Mouse (Mus musculus) hindbrain, embryonic 12.5 days (tissue): ENCODE measurements at regions not wholly inside any gene's neighbourhood (a gene's known extent, or its start where the extent isn't known, plus 50 kb on each side); places are given as distances from the start of the nearest gene placed in this dataset.
A peak's percentile ranks its signal among the peaks of the same experiment; 100 is the strongest.

Experiments
- ATAC-seq: fragments of 200-750 bp; cut with Nextera tagmentation; 2 replicates; pipeline ENCODE4 v1.8.0; 2017; ENCODE audit warnings: moderate TSS enrichment; ENCODE audit not compliant: low FRiP score
- H3K27ac ChIP-seq: fragments of 300-500 bp; sonication (generic); 2 replicates; pipeline ENCODE4 v1.5.1; 2016; ENCODE audit warnings: mild to moderate bottlenecking
- H3K27me3 ChIP-seq: fragments of 300-500 bp; sonication (generic); 2 replicates; pipeline ENCODE4 v1.6.1; 2016; ENCODE audit warnings: mild to moderate bottlenecking
- H3K36me3 ChIP-seq: fragments of 300-500 bp; sonication (generic); 2 replicates; pipeline ENCODE4 v1.6.1; 2016; ENCODE audit warnings: mild to moderate bottlenecking
- H3K4me1 ChIP-seq: fragments of 300-500 bp; sonication (generic); 2 replicates; pipeline ENCODE4 v1.6.1; 2016
- H3K4me2 ChIP-seq: fragments of 300-500 bp; sonication (generic); replicated peaks from 2 replicates; pipeline ENCODE4 v1.6.1; 2016; ENCODE audit warnings: mild to moderate bottlenecking
- H3K4me3 ChIP-seq: fragments of 300-500 bp; sonication (generic); 2 replicates; pipeline ENCODE4 v1.5.1; 2016; ENCODE audit warnings: mild to moderate bottlenecking
- H3K9ac ChIP-seq: fragments of 300-500 bp; sonication (generic); 2 replicates; pipeline ENCODE4 v1.6.1; 2016; ENCODE audit warnings: mild to moderate bottlenecking, moderate library complexity
- H3K9me3 ChIP-seq: fragments of 300-500 bp; sonication (generic); replicated peaks from 2 replicates; pipeline ENCODE4 v1.6.1; 2016; ENCODE audit warnings: mild to moderate bottlenecking
- WGBS: fragments of 180-500 bp; shearing (Covaris S2); methylation state at CpG from one replicate; pipeline ENCODE4 v1.1.7; 2016; 5-methylcytosine and 5-hydroxymethylcytosine counted together

DNA sequence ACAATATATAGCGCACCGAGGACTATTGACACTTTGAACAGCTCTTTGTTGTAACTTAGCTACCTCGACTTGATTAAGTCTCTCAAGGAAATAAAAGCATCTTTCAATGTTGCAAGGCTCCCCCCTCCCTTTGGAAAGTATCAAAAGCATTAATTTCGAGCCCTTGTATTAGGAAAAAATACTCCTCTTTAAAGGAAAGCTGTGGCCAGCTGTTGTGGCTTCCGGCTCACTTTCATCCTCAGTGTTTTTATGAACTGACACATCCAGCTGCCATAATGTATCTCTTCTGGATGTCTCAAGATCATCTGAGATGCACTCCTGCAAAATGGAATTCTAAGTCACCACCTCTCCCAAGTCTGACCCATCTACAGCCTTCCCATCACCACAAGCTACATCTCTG lies 199.6 kb upstream of the Nabp1 start:
- no peak for ATAC-seq
- 58% methylated on average over 5 of the region's 5 CpGs for WGBS
- Histone ChIP-seq H3K27me3 (no peaks in the 10 kb centered on the region), H3K36me3 (no peaks in the 10 kb centered on the region), H3K4me2 (no peak overlapping the region), H3K9me3 (no peaks in the 10 kb centered on the region), H3K4me3 (no peak overlapping the region), H3K27ac (no peak overlapping the region), H3K4me1 (no peaks in the 10 kb centered on the region), H3K9ac (no peak overlapping the region)

DNA sequence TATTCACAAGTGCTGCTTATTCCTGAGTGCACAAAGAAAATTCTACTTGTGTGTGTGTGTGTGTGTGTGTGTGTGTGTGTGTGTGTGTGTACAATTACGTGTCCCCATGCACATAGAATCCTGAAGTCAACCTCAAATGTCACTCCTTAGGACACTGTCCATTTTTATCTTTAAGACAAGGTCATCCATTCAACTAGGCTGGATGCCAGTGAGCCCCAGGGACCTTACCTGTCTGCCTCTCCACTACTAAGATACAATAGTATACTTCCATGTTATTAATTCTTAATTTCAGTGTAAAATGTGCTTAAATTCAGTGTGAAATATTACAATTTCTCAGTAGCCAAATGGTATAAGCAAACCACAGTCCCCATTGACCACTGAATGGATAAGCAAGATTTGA lies 193.5 kb upstream of the Nabp1 start:
- no peak for ATAC-seq
- Histone ChIP-seq H3K27me3 (no peaks in the 10 kb centered on the region), H3K27ac (no peak overlapping the region), H3K9me3 (no peaks in the 10 kb centered on the region), H3K4me3 (no peak overlapping the region), H3K4me2 (no peak overlapping the region), H3K4me1 (no peaks in the 10 kb centered on the region), H3K9ac (no peak overlapping the region), H3K36me3 (no peaks in the 10 kb centered on the region)
- 50% methylated on average over 1 of the region's 1 CpGs for WGBS

DNA sequence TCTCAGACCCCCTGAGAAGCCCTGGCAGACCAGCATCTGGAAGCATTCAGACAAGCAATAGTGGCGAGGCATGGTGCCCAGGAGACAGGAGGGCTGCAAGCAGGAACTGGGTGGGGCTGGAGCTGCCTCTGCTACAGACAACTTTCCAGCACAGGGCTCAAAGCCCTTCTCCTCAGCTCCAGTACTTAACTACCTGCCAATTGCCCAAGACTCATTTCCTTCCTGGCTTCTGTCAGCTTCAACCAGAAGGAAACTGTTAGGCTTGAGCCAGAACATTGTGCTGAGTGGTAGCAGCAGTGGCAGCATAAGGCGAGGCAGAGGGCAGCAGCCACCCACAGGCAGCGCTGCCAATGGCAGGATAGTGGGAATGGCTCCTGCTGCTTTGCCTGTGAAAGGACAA lies 193.1 kb upstream of the Nabp1 start:
- no peak for ATAC-seq
- no peak overlapping the region for H3K27ac ChIP-seq
- H3K4me3 ChIP-seq: no peak overlapping the region
- WGBS: 42% methylated on average over 3 of the region's 3 CpGs
- H3K9ac ChIP-seq: no peak overlapping the region
- H3K36me3 ChIP-seq: no peaks in the 10 kb centered on the region
- H3K9me3 ChIP-seq: no peaks in the 10 kb centered on the region
- no peaks in the 10 kb centered on the region for H3K4me1 ChIP-seq
- no peak overlapping the region for H3K4me2 ChIP-seq
- no peaks in the 10 kb centered on the region for H3K27me3 ChIP-seq

DNA sequence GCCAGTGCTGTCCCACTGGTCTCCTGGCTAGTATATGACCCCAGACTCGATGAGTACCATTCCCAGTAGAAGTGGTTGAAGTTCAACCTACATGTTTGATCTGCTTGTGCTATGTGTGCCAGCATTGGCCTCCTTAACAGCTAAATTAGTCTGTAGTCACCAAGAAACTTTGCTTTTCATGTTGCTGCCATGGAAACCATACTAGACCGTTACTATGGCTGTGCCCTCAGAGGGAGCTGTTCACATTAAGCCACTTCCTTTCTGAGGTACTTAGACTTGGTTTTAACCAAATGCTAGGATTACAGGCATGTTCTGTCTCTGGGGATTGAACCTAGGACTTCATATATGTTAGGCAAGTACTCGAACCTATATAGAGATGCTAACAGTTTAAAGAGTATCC lies 191.8 kb upstream of the Nabp1 start:
- no peak overlapping the region for H3K4me2 ChIP-seq
- no peak for ATAC-seq
- H3K27me3 ChIP-seq: no peaks in the 10 kb centered on the region
- H3K27ac ChIP-seq: no peak overlapping the region
- H3K9ac ChIP-seq: no peak overlapping the region
- H3K36me3 ChIP-seq: no peaks in the 10 kb centered on the region
- no peaks in the 10 kb centered on the region for H3K9me3 ChIP-seq
- H3K4me1 ChIP-seq: no peaks in the 10 kb centered on the region
- WGBS: 60% methylated on average over 3 of the region's 3 CpGs
- H3K4me3 ChIP-seq: no peak overlapping the region

DNA sequence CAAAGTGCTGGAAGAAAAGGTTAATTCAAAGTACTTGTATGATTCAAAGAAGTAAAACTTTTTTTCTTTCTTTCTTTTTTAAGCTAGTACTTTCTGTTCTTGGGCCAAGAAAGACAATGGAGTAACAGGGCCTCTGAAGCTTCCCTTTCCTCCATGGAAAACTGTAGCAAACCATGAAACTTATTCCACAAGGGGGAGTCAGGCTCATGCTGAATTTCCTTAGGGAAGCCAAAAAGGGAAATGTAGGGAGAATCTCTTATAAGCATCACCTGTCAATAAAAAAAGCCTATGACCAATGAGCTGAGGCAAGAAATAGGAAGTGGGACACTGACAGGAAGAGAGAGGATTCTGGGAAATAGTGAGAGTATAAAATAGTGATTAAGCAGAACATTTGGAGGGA lies 190.7 kb upstream of the Nabp1 start:
- no peak overlapping the region for H3K27ac ChIP-seq
- H3K36me3 ChIP-seq: no peaks in the 10 kb centered on the region
- H3K4me1 ChIP-seq: no peaks in the 10 kb centered on the region
- no peak for ATAC-seq
- H3K9ac ChIP-seq: no peak overlapping the region
- H3K27me3 ChIP-seq: no peaks in the 10 kb centered on the region
- no peak overlapping the region for H3K4me3 ChIP-seq
- H3K4me2 ChIP-seq: no peak overlapping the region
- no peaks in the 10 kb centered on the region for H3K9me3 ChIP-seq

DNA sequence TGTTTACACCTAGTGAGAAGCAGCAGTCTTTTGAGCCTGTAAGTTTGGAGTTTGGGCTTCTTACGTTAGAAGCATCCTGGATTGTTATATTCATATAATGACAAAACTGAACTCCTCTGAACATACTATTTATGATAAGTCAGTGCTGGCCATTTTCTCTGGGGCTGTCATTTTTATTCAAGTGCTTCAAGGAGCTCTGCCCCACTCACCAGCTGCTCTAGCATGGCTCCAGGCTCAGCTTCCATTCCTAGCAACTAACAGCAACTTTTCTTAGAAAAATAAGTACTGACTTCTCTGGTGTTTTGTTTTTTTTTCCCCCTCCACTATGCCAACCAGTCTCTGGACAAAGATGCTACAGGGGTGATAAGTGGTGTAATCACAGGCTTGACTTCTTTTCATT lies 182.3 kb upstream of the Nabp1 start:
- no peak overlapping the region for H3K4me3 ChIP-seq
- WGBS: 88% methylated on average over 1 of the region's 1 CpGs
- no peaks in the 10 kb centered on the region for H3K4me1 ChIP-seq

DNA sequence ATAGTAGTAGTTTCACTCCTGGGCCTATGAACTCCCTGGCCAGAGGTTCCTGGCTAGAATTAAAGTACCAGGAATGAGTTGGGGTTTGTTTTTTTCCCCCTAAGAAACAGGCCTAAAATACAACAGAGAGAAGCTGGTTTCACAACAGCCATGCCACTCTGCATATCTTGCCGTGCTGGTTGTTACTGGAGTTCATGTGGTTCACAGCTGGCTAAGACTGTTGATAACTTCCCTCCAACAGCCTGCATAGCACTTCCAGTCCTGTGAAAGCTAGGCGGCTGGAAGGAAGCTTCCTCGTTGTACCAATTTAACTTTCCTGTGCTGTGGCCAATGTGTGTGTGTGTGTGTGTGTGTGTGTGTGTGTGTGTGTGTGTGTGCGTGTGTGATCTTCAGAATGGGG lies 179.0 kb upstream of the Nabp1 start:
- Histone ChIP-seq H3K36me3 (no peaks in the 10 kb centered on the region), H3K4me2 (no peak overlapping the region), H3K9ac (no peak overlapping the region), H3K4me1 (no peaks in the 10 kb centered on the region), H3K27ac (no peak overlapping the region), H3K9me3 (no peaks in the 10 kb centered on the region), H3K4me3 (no peak overlapping the region), H3K27me3 (no peaks in the 10 kb centered on the region)
- 79% methylated on average over 4 of the region's 4 CpGs for WGBS
- no peak for ATAC-seq

More for the DNA sequence above, 182.3 kb upstream of the Nabp1 start:
- Histone ChIP-seq H3K9ac (no peak overlapping the region), H3K27ac (no peak overlapping the region), H3K27me3 (no peaks in the 10 kb centered on the region), H3K4me2 (no peak overlapping the region), H3K9me3 (no peaks in the 10 kb centered on the region), H3K36me3 (no peaks in the 10 kb centered on the region)
- no peak for ATAC-seq

DNA sequence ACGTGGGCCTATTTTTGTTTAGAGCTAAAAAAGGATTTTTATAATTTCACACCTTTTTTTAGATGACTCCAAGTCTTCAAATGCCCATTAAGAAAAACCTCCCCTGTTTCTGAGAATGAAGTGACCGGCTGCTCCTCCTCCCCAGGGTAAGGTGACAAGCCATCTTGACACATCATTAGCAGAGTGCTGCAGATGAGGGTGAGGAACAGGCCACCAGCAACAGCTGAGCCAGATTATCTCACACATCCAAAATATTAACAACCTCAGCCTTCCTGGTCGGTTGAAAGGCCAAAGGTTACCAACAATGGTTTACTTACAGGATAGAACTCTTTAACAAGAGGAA lies 172.4 kb upstream of the Nabp1 start:
- Histone ChIP-seq H3K4me1 (peaks cover 6% of the 10 kb centered on the region), H3K9ac (no peak overlapping the region), H3K9me3 (no peaks in the 10 kb centered on the region), H3K27me3 (no peaks in the 10 kb centered on the region), H3K4me3 (no peak overlapping the region), H3K27ac (peak overlapping the region; percentile 55; the same call in 1 of the 2 replicates), H3K4me2 (peak overlapping the region; percentile 4; the same call in 1 of the 2 replicates), H3K36me3 (no peaks in the 10 kb centered on the region)
- WGBS: 18% methylated on average over 3 of the region's 3 CpGs
- peak; percentile 94 for ATAC-seq

DNA sequence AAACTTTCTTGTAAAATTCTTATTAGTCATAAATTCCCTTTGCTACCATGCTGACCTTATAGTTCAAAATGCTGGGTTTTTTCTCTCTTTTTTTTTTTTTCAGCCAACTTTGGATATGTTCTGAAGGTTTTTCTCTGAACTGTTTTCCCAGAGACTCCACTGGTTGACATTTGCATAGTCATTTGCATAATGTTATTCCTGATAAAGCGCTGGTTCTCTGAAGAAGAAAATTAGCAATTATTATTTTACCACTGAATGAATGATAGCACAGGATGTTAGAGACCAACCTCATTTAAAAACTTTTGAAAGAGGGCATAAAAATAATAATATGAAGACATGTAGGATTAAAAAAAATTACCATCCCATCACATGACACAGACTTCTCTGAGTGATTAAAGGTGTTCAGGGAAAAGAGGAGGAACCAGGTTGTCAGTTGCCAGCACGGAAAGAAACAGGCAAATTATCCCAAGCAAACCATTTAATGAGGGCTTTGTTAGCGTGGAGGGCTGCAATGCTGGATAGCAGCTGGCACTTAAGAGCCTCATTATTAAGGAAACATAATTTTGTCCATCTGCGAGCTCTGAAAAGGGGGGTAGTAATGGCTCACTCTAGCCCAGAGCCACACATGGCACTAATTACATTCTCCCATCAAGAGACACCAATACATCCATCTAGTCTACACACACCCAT lies 171.9 kb upstream of the Nabp1 start:
- peak overlapping the region; percentile 4; the same call in 1 of the 2 replicates for H3K4me2 ChIP-seq

DNA sequence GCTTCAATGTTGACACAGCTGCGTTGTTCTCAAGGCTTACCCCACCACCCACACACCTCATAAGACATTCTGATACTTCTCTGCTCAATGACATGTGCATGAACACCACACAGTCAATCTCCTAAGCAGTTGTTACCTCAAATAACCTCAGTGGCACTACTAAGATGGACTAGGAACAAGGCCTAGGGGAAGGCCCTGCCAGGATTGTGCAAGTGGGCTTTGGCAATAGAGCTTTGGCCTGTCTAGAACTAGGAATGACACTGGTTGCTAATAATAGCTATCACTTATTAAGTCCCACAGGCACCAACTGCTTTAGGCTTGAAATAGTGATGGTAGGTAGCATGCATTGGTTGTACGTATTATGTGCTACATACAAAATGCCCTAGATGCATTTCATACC lies 169.7 kb upstream of the Nabp1 start:
- no peak overlapping the region for H3K4me3 ChIP-seq
- WGBS: 78% methylated on average over 2 of the region's 2 CpGs
- peaks cover 6% of the 10 kb centered on the region for H3K4me1 ChIP-seq
- no peaks in the 10 kb centered on the region for H3K9me3 ChIP-seq
- no peak overlapping the region for H3K27ac ChIP-seq
- H3K36me3 ChIP-seq: no peaks in the 10 kb centered on the region
- no peaks in the 10 kb centered on the region for H3K27me3 ChIP-seq
- no peak overlapping the region for H3K4me2 ChIP-seq
- H3K9ac ChIP-seq: no peak overlapping the region
- no peak for ATAC-seq

More for the DNA sequence above, 171.9 kb upstream of the Nabp1 start:
- Histone ChIP-seq H3K27me3 (no peaks in the 10 kb centered on the region), H3K4me3 (no peak overlapping the region), H3K4me1 (peaks cover 6% of the 10 kb centered on the region), H3K36me3 (no peaks in the 10 kb centered on the region), H3K27ac (peak overlapping the region; percentile 55; the same call in 1 of the 2 replicates), H3K9me3 (no peaks in the 10 kb centered on the region), H3K9ac (no peak overlapping the region)
- 12% methylated on average over 4 of the region's 4 CpGs for WGBS
- ATAC-seq: peak; percentile 96

DNA sequence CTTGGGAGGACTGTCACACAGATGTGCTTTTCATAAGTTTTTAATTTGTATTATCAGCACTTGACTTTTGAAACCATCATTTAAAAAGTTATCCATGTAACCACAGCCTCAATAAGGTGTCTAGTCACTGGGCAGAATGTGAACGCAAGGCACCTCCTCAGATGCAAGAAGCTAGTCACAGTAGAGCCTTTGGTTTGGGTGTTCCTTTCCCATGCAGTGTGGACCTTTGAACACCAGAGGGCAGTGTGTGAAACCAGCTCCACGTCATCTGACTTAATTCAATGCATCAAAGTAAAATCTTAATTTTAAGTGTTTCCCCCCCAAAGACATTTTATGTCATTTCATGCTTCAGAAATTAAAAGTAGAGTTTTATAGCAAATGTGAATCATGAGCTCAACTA lies 166.2 kb upstream of the Nabp1 start:
- ATAC-seq: no peak
- WGBS: 30% methylated on average over 2 of the region's 2 CpGs
- Histone ChIP-seq H3K4me1 (peaks cover 6% of the 10 kb centered on the region), H3K27me3 (no peaks in the 10 kb centered on the region), H3K9me3 (no peaks in the 10 kb centered on the region), H3K9ac (no peak overlapping the region), H3K27ac (no peak overlapping the region), H3K4me3 (no peak overlapping the region), H3K4me2 (no peak overlapping the region), H3K36me3 (no peaks in the 10 kb centered on the region)

DNA sequence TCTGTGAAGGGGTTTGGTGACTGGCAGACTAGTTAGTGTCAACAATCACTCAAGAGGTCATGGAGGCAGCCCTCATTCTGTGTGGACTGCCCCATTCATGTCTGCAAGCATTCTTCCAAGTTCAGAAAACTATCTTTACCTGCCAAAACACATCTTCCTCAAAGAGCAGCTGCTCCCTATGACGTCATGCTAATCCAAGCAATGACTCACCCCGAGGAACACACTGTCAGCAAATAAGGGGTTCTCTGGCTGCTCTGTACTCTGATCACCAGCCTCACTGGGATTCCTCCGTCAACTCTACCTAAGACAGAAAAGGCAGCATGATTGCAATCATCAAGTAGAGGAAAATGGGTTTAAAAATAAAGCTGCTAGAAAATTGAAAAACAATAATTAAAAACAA lies 165.4 kb upstream of the Nabp1 start:
- WGBS: 60% methylated on average over 3 of the region's 3 CpGs

DNA sequence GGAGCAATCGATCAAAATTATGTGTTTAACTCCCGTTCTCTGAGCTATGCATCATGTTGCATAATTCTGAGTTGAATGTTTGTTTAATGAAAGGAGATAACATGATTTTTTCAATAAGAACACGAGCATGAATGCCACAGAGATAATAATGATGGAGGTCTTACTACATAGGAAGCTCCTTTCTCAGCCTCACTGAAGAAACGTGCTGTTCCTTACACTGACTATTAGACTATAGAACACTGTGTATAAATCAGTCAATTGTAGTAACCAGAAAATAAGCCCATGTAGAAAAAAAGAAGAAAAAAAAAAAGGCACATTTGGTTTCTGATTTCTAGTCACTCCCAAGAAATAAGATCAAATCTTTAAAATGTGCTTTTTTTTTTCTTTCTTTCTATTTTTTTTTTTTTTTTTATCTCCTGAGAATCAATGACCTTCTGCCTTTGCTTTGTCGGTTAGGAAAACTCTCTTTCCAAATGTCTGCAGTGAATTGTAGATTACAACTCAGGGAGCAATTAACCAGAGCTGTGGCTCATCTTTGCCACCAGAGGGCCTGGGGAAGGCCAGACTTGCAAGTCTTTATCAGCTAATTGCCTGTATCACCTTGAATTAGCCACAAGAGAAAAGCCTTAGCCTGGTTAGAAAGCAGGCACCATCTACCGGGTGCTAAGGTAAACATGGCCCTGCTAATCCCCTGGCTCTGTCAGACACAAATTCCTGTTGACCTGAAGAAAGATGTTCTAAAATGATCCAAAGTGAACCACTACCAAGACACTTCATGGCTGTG lies 160.5 kb upstream of the Nabp1 start:
- H3K4me3 ChIP-seq: no peak overlapping the region
- H3K27me3 ChIP-seq: no peaks in the 10 kb centered on the region
- WGBS: 80% methylated on average over 6 of the region's 6 CpGs
- no peak overlapping the region for H3K9ac ChIP-seq
- H3K4me2 ChIP-seq: no peak overlapping the region
- no peaks in the 10 kb centered on the region for H3K36me3 ChIP-seq
- no peaks in the 10 kb centered on the region for H3K9me3 ChIP-seq
- H3K27ac ChIP-seq: no peak overlapping the region
- H3K4me1 ChIP-seq: 0 out of 2 replicates have a peak, but pooled peaks cover 4% of the 10 kb centered on the region
- ATAC-seq: no peak

More for the DNA sequence above, 165.4 kb upstream of the Nabp1 start:
- ATAC-seq: no peak
- Histone ChIP-seq H3K27ac (no peak overlapping the region), H3K4me2 (no peak overlapping the region), H3K27me3 (no peaks in the 10 kb centered on the region), H3K4me3 (no peak overlapping the region), H3K36me3 (no peaks in the 10 kb centered on the region), H3K4me1 (peaks cover 6% of the 10 kb centered on the region), H3K9ac (no peak overlapping the region), H3K9me3 (no peaks in the 10 kb centered on the region)
